Mouse (Mus musculus) naive thymus-derived CD4-positive, alpha-beta T cell, adult 2 months (primary cell): ENCODE measurements around the gene Prl3d1.
"Not testable (repeated sequence)": the region's sequence is repeated elsewhere in the genome, so short reads cannot be mapped to it uniquely, and the experiment has no call there.

Source experiments
- DNase-seq: peaks from one replicate; pipeline ENCODE4 v3.0.0-alpha.2; 2011; ENCODE audit warnings: low read depth

The Prl3d1 gene

GRCm38 (mm10) chr13:27093890-27094289, at the start of gene Prl3d1:
Gene Prl3d1, plus strand, starts transcription at chr13:27094190.
- DNase-seq, result not testable (repeated sequence)

GRCm38 (mm10) chr13:27057270-27057669, 36.7 kb upstream of the Prl3d1 start, which contains the start of gene Prl:
Gene Prl, plus strand, starts transcription at chr13:27057570.
- DNase-seq, result no peak

GRCm38 (mm10) chr13:27059177-27059576, 34.8 kb upstream of the Prl3d1 start:
- DNase-seq, result no peak

GRCm38 (mm10) chr13:27121398-27121797, 27.4 kb downstream of the Prl3d1 start, which contains the start of gene Prl3d2:
Gene Prl3d2, plus strand, starts transcription at chr13:27121698.
- DNase-seq, result not testable (repeated sequence)

DNA sequence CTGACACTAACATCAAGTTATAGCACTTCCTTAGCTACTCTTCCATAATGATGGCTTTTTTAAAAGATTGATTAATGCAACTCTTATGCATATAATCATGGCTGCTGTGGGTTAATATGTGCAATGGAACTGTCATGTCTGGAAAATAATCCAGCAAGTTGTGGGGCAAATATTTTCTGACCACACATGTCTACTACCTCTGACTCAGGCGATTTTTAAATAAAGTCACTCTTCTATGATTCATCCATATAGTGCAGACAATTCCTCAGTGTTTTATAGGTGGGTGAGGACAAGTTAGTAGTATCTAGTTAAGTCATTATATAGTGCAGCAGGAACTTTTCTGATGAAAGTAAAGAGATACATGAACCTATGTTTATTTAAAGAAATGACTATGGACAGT, 54.3 kb downstream of the Prl3d1 start:
- DNase-seq, result no peak
